Mouse (Mus musculus) spleen, adult 2 months (tissue): ENCODE measurements at regions not wholly inside any gene's neighbourhood (a gene's known extent, or its start where the extent isn't known, plus 50 kb on each side); places are given as distances from the start of the nearest gene placed in this dataset.

Source experiments
- CTCF ChIP-seq: fragments of 200-500 bp; IDR thresholded peaks from 2 replicates; pipeline ENCODE4 v1.5.1; 2011; ENCODE audit warnings: mild to moderate bottlenecking, inconsistent platforms; ENCODE audit not compliant: insufficient read depth, insufficient read length, insufficient replicate concordance; ENCODE audit errors: extremely low read depth
- POLR2A ChIP-seq: fragments of 200-500 bp; IDR thresholded peaks from 2 replicates; pipeline ENCODE4 v1.6.1; 2011; ENCODE audit warnings: low read depth, low read length, inconsistent platforms

DNA sequence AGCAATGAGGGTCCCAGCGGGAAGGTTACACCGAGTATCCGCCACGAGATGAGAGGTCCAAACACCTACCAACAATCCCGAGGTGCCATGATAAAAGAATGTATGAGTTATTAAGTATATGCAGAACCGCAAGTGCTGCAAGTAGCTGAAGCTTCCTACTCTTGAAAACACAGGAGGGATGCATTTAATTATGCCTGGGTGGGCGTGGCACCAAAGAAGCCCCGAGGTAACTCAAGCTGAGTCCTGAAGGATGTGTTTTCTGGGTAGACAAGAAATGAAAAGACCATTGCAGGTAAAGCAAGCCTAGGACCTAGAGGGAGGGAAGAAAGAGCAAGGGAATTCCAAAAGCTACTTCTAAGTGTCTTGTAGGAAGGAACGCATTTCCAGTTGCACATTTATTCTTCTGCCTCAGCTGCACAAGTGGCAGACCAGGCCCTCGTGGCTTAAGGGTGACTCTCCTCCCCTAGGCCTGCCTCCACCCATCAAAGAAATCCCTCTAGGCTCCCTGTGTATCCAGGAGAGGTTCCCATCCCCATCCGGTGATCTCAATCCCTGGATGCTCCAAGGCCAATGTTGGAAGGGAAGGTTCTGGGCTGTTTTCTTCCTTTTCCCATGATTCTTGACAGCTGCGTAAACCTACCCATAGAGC is 104.2 kb upstream of the Mgme1 start:
- TF ChIP-seq CTCF (no peak), POLR2A (no peak)
